Mouse (Mus musculus) kidney, adult 2 months (tissue): ENCODE measurements around the gene A930009A15Rik.

Source experiments
- CTCF ChIP-seq: fragments of 200-500 bp; conservative IDR thresholded peaks from 2 replicates; pipeline ENCODE4 v1.5.1; 2011; ENCODE audit warnings: low read depth, mild to moderate bottlenecking, control low read depth, low read length, moderate library complexity, mixed read lengths; ENCODE audit not compliant: insufficient read depth, insufficient read length
- POLR2A ChIP-seq: fragments of 200-500 bp; IDR thresholded peaks from one replicate; pipeline ENCODE4 v1.6.1; 2011; ENCODE audit warnings: low read depth, low read length, control low read depth

DNA sequence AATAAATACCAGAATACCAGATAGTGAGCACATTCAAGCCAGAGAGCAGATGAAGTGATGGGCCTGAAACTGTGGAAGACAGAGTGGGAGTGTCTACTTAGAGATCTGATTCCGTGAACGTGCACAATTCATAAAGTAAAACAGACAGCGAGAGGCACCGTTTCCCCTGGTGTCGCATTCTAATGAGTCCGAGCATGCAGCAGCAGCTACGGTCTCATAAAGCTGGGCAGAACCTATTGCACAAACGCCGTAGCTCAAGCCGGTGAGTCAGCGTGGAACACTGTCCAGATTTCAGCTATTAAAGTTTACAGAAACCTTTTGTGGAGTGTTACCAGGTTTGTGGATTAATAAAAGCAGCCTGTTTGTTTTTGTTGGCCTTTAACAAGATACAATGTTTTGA is 23.4 kb downstream of the A930009A15Rik start:
- TF ChIP-seq POLR2A = no peak
- TF ChIP-seq CTCF = no peak
